Mouse (Mus musculus): ENCODE results near the gene Irak3.
"Not testable (repeated sequence)": the region's sequence is repeated elsewhere in the genome, so short reads cannot be mapped to it uniquely, and the experiment has no call there.

Gene Irak3

GRCm38 (mm10) chr10:120201961-120202402 is at the start of gene Irak3:
TSS of gene Irak3 (minus strand) at chr10:120202130.
- DNase-seq (ENCODE audit: low read depth in 2 of 2, low spot score in 2 of 2): peak; percentile 77 to 81

GRCm38 (mm10) chr10:120250911-120251683 is 49.2 kb upstream of the Irak3 start:
- DNase-seq (ENCODE audit: low read depth in 2 of 2, low spot score in 2 of 2): no peak

GRCm38 (mm10) chr10:120246994-120247750 is 45.2 kb upstream of the Irak3 start:
- peak; percentile 35 to 58 for DNase-seq (ENCODE audit: low read depth in 2 of 2, low spot score in 2 of 2)

- DNase-seq (ENCODE audit: low read depth in 2 of 2, low spot score in 2 of 2): no peak
These were observed 43.8 kb upstream of the Irak3 start for GRCm38 (mm10) chr10:120245681-120246080.

- no peak for DNase-seq (ENCODE audit: low read depth in 2 of 2, low spot score in 2 of 2)
These were observed 40.5 kb upstream of the Irak3 start for GRCm38 (mm10) chr10:120242421-120242820.

- no peak for DNase-seq (ENCODE audit: low read depth in 2 of 2, low spot score in 2 of 2)
These were observed 37.5 kb upstream of the Irak3 start for GRCm38 (mm10) chr10:120239476-120239875.

- no peak for DNase-seq (ENCODE audit: low read depth in 2 of 2, low spot score in 2 of 2)
These were observed 36.3 kb upstream of the Irak3 start for GRCm38 (mm10) chr10:120238241-120238640.

- no peak for DNase-seq (ENCODE audit: low read depth in 2 of 2, low spot score in 2 of 2)
These were observed 34.9 kb upstream of the Irak3 start for GRCm38 (mm10) chr10:120236855-120237254.

GRCm38 (mm10) chr10:120233655-120234367 is 31.9 kb upstream of the Irak3 start:
- DNase-seq (ENCODE audit: low read depth in 2 of 2, low spot score in 2 of 2): peak in 1 of 2 experiments; percentile 50

GRCm38 (mm10) chr10:120231718-120232117 is 29.8 kb upstream of the Irak3 start:
- peak; percentile 69 to 74 for DNase-seq (ENCODE audit: low read depth in 2 of 2, low spot score in 2 of 2)

- peak; percentile 65 to 76 for DNase-seq (ENCODE audit: low read depth in 2 of 2, low spot score in 2 of 2)
These were observed 25.1 kb upstream of the Irak3 start, which contains the start of gene Llph for GRCm38 (mm10) chr10:120226871-120227661. TSS of gene Llph (plus strand) at chr10:120227070.

GRCm38 (mm10) chr10:120220776-120221175 is 18.8 kb upstream of the Irak3 start:
- no peak for DNase-seq (ENCODE audit: low read depth in 2 of 2, low spot score in 2 of 2)

- DNase-seq (ENCODE audit: low read depth in 2 of 2, low spot score in 2 of 2): no peak
These were observed 17.8 kb upstream of the Irak3 start for GRCm38 (mm10) chr10:120219578-120220359.

- DNase-seq (ENCODE audit: low read depth in 2 of 2, low spot score in 2 of 2): no peak
These were observed 17.1 kb upstream of the Irak3 start for GRCm38 (mm10) chr10:120218996-120219395.

GRCm38 (mm10) chr10:120217099-120217498 is 15.2 kb upstream of the Irak3 start:
- not testable (repeated sequence) for DNase-seq (ENCODE audit: low read depth in 2 of 2, low spot score in 2 of 2)

- no peak for DNase-seq (ENCODE audit: low read depth in 2 of 2, low spot score in 2 of 2)
These were observed 8.2 kb upstream of the Irak3 start for GRCm38 (mm10) chr10:120210096-120210495.

- DNase-seq (ENCODE audit: low read depth in 2 of 2, low spot score in 2 of 2): no peak
These were observed 7.6 kb upstream of the Irak3 start for GRCm38 (mm10) chr10:120209539-120209925.

GRCm38 (mm10) chr10:120208575-120209538 is 6.9 kb upstream of the Irak3 start:
- peak; percentile 20 to 27 for DNase-seq (ENCODE audit: low read depth in 2 of 2, low spot score in 2 of 2)

GRCm38 (mm10) chr10:120208015-120208414 is 6.1 kb upstream of the Irak3 start:
- no peak for DNase-seq (ENCODE audit: low read depth in 2 of 2, low spot score in 2 of 2)

Data from CD8-positive naive resting alpha-beta T cell, adult 2 months (primary cell).